15 mouse cellular contexts compared by ENCODE assay signal in the genomic region with DNA sequence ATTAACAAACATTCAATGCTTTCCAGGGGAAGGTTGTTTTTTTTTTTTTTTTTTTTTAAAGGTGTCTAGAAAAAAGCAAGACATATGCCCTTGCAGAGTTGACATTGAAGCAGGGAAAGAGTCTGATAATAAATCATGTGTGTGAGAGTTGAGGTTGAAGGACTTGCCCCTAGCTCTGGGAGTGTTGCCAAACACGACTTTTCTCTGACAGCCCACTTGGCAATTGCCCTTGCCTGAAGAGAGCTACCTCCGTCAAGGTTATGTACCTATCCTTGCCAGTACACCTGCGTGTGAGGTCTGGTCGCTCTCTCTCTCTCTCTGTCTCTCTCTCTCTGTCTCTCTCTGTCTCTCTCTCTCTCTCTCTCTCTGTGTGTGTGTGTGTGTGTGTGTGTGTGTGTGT.
DNase-seq lines count a peak whose midpoint lies in the region; ATAC-seq and TF ChIP-seq lines count a peak whose summit lies in the region.
"Had no signal": no experiment of that assay in that cellular context is flagged by ENCODE, and none has a peak within 500 bp of the region (broad histone marks: within the 10 kb centered on the region; RNA-seq: fewer than 3 reads in every experiment).

No protein-coding gene starts in this region.

- H3K27ac ChIP-seq in heart, embryonic 16.5 days (ENCODE audit: low read length), result peak overlapping the region; percentile 46; the same call in 1 of the 2 replicates
- no peak overlapping the region for H3K27ac ChIP-seq in lung, embryonic 14.5 days (ENCODE audit: low read depth)
- H3K27ac ChIP-seq: forebrain, embryonic 12.5 days; hindbrain, embryonic 10.5 days; liver, embryonic 15.5 days; neural tube, embryonic 13.5 days had no signal

- no peaks in the 10 kb centered on the region for H3K27me3 ChIP-seq in heart, embryonic 16.5 days (ENCODE audit: control insufficient read depth, insufficient read depth, low read length)
- H3K27me3 ChIP-seq in lung, embryonic 14.5 days (ENCODE audit: insufficient read depth, low read length), result no peaks in the 10 kb centered on the region
- H3K27me3 ChIP-seq: forebrain, embryonic 12.5 days; liver, embryonic 15.5 days; neural tube, embryonic 13.5 days had no signal

- peaks cover 9% of the 10 kb centered on the region for H3K4me1 ChIP-seq in heart, embryonic 16.5 days (ENCODE audit: control insufficient read depth, insufficient read depth, low read length)
- no peaks in the 10 kb centered on the region for H3K4me1 ChIP-seq in lung, embryonic 14.5 days (ENCODE audit: insufficient read depth)
- H3K4me1 ChIP-seq: forebrain, embryonic 12.5 days; hindbrain, embryonic 10.5 days; liver, embryonic 15.5 days; neural tube, embryonic 13.5 days had no signal

- WGBS in heart, embryonic 16.5 days, result 30% methylated on average over 4 of the region's 4 CpGs
- 51% methylated on average over 4 of the region's 4 CpGs for WGBS in lung, embryonic 14.5 days

- H3K9me3 ChIP-seq in heart, embryonic 16.5 days (replicated peaks; ENCODE audit: control insufficient read depth, low read length), result no peaks in the 10 kb centered on the region
- no peaks in the 10 kb centered on the region for H3K9me3 ChIP-seq in lung, embryonic 14.5 days (ENCODE audit: low read depth, low read length)
- H3K9me3 ChIP-seq: forebrain, embryonic 12.5 days; hindbrain, embryonic 10.5 days; liver, embryonic 15.5 days; neural tube, embryonic 13.5 days had no signal

- no peaks in the 10 kb centered on the region for H3K36me3 ChIP-seq in heart, embryonic 16.5 days (ENCODE audit: control insufficient read depth, insufficient read depth)
- H3K36me3 ChIP-seq in lung, embryonic 14.5 days (ENCODE audit: insufficient read depth), result no peaks in the 10 kb centered on the region
- H3K36me3 ChIP-seq: forebrain, embryonic 12.5 days; hindbrain, embryonic 10.5 days; liver, embryonic 15.5 days; neural tube, embryonic 13.5 days had no signal

- TF ChIP-seq CTCF in lung, embryonic 14.5 days (IDR thresholded peaks at IDR 0.05; ENCODE audit: low read depth), result no peak

- ATAC-seq in heart, embryonic 16.5 days (replicated peaks; ENCODE audit: extremely low read depth, insufficient read depth, low FRiP score), result peak; percentile 89
- ATAC-seq in lung, embryonic 14.5 days (ENCODE audit: insufficient read depth), result no peak
- no peak for ATAC-seq in activated CD4-positive, CD25-positive, alpha-beta regulatory T cell, adult 4 months

- DNase-seq in heart, adult 11 months, result no peak
- DNase-seq in lung, embryonic 14.5 days, result peak; percentile 33
- DNase-seq in lung, postnatal 25 days (ENCODE audit: low spot score), result no peak
- peak; percentile 47 for DNase-seq in adrenal gland, postnatal 36 days
- DNase-seq in frontal cortex, postnatal 36 days (ENCODE audit: low spot score in 2 of 2), result no peak
- DNase-seq: cerebellum, postnatal 36 days; gastrocnemius, postnatal 14 days; lung, postnatal 14 days; right cerebral cortex, postnatal 25 days had no signal

- H3K9ac ChIP-seq in heart, embryonic 16.5 days (ENCODE audit: low read length), result no peak overlapping the region
- H3K9ac ChIP-seq in lung, embryonic 14.5 days, result no peak overlapping the region
- H3K9ac ChIP-seq: forebrain, embryonic 12.5 days; liver, embryonic 15.5 days; neural tube, embryonic 13.5 days had no signal

- no peak overlapping the region for H3K4me2 ChIP-seq in heart, embryonic 16.5 days (ENCODE audit: low read depth, low read length)
- no peak overlapping the region for H3K4me2 ChIP-seq in lung, embryonic 14.5 days
- H3K4me2 ChIP-seq: forebrain, embryonic 12.5 days; liver, embryonic 15.5 days; neural tube, embryonic 13.5 days had no signal

- no peak overlapping the region for H3K4me3 ChIP-seq in heart, embryonic 16.5 days (ENCODE audit: low read length)
- no peak overlapping the region for H3K4me3 ChIP-seq in lung, embryonic 14.5 days (ENCODE audit: low read depth, low read length)
- H3K4me3 ChIP-seq: forebrain, embryonic 12.5 days; hindbrain, embryonic 10.5 days; liver, embryonic 15.5 days; neural tube, embryonic 13.5 days had no signal

Comparison
In these comparisons a context has a peak if more than half of its experiments do, and no peak if none do; other contexts are left out.
1. DNase-seq: peak in lung, embryonic 14.5 days (single experiment) and adrenal gland, postnatal 36 days (2 of 2); none in heart, adult 11 months (single experiment), lung, postnatal 25 days (single experiment) and frontal cortex, postnatal 36 days (0 of 2).